Mouse (Mus musculus): ENCODE data around the gene Hk1. TPM values are rescaled to one million over a fixed set of nuclear protein-coding genes. Genes with fewer than 3 reads are reported as not detected.

Gene Hk1
- polyA plus RNA-seq, 1 experiment from 2014 or later = 67.5 TPM

DNA sequence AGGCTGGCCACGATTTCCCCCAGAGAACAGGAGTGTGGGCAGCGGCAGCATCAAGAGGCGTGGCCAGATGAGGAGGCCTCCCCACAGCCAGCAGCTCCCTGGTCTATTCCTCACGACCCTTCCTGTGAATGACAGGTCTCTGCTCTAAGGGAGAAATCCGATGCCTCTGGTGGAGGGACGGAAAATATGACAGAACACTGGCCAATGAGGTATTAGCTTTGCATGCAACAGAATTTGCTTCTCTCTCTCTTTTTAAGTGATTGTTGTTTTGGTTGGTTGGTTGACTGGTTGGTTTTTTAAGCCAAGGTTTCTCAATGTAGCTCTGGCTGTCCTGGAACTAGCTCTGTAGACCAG, 44.3 kb downstream of the Hk1 start:
- H3K27ac ChIP-seq (ENCODE audit: low read length) = no peak overlapping the region
- no peaks in the 10 kb centered on the region for H3K27me3 ChIP-seq (ENCODE audit: insufficient read depth, low read length)
- peaks cover 52% of the 10 kb centered on the region for H3K4me1 ChIP-seq (ENCODE audit: insufficient read depth, low read length)
- ATAC-seq (ENCODE audit: low FRiP score, low TSS enrichment) = no peak
- no peak overlapping the region for H3K9ac ChIP-seq (replicated peaks; ENCODE audit: low read length)
- H3K9me3 ChIP-seq (ENCODE audit: low read length) = no peaks in the 10 kb centered on the region
- H3K4me3 ChIP-seq (ENCODE audit: low read length) = no peak overlapping the region
- H3K36me3 ChIP-seq (ENCODE audit: insufficient read depth, low read length) = no peaks in the 10 kb centered on the region
- no peak overlapping the region for H3K4me2 ChIP-seq (replicated peaks; ENCODE audit: low read depth, low read length)
- 20% methylated on average over 6 of the region's 6 CpGs for WGBS

DNA sequence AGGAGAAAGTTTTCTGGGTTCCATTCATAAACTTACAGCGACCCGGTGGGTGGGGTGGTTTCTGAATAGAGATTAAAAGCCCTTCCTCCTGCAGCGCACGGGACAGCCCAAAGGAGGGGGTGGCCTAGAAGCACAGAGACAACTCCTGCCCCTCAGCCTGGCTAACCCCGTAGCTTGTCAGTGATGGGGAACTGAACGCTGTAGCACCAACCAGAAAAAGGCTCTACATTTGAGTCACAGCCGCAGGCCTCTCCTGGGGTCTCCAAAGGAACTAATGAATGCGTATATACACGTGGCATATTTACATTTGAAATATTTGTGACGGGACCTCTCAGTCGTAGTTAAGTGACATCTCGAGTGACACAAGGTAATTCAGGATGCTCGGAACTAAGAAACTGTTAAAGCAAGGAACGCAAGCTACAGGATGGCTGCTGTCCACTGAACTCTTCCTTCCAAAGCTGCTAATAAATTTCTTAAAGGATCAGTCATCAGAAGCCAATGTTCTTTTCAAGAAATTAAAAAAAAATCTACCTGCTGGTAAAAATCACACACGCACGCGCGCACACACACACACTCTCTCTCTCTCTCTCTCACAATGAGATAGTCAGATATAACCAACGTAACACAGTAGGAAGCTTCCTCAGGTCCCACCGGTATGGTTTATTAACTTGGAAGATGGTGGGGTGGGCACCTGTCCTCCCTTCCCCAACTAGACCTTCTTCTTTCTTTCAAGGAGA, 44.9 kb downstream of the Hk1 start:
- Histone ChIP-seq H3K4me2 (replicated peaks; ENCODE audit: low read depth, low read length) (no peak overlapping the region), H3K4me1 (ENCODE audit: insufficient read depth, low read length) (peaks cover 58% of the 10 kb centered on the region), H3K36me3 (ENCODE audit: insufficient read depth, low read length) (no peaks in the 10 kb centered on the region), H3K4me3 (ENCODE audit: low read length) (no peak overlapping the region), H3K27ac (ENCODE audit: low read length) (no peak overlapping the region), H3K9ac (replicated peaks; ENCODE audit: low read length) (no peak overlapping the region), H3K27me3 (ENCODE audit: insufficient read depth, low read length) (no peaks in the 10 kb centered on the region), H3K9me3 (ENCODE audit: low read length) (no peaks in the 10 kb centered on the region)
- no peak for ATAC-seq (ENCODE audit: low FRiP score, low TSS enrichment)
- 66% methylated on average over 20 of the region's 20 CpGs for WGBS

DNA sequence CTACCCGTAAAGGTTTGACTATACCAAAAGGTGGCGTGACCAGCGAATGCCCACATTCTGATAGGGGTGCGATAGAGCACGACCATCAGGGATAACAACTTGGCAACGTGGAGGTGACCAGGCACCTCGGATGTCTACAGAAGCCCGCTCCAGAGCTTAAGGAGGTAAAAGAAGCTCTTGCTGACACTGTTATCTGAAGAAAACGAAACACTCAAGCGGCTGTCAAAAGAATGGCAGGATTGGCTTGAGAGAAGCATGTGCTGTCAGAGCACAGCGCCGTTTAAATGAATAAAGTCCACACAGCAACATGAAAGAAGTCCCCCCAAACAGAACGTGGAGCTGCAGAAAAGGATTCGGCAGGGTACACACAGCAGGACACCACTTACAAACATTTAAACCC, 46.4 kb downstream of the Hk1 start:
- no peak for ATAC-seq (ENCODE audit: low FRiP score, low TSS enrichment)
- H3K36me3 ChIP-seq (ENCODE audit: insufficient read depth, low read length) = no peaks in the 10 kb centered on the region
- H3K4me1 ChIP-seq (ENCODE audit: insufficient read depth, low read length) = peaks cover 50% of the 10 kb centered on the region
- 84% methylated on average over 14 of the region's 14 CpGs for WGBS
- H3K4me3 ChIP-seq (ENCODE audit: low read length) = no peak overlapping the region
- no peak overlapping the region for H3K27ac ChIP-seq (ENCODE audit: low read length)
- no peaks in the 10 kb centered on the region for H3K27me3 ChIP-seq (ENCODE audit: insufficient read depth, low read length)
- H3K9me3 ChIP-seq (ENCODE audit: low read length) = no peaks in the 10 kb centered on the region
- no peak overlapping the region for H3K4me2 ChIP-seq (replicated peaks; ENCODE audit: low read depth, low read length)
- no peak overlapping the region for H3K9ac ChIP-seq (replicated peaks; ENCODE audit: low read length)

DNA sequence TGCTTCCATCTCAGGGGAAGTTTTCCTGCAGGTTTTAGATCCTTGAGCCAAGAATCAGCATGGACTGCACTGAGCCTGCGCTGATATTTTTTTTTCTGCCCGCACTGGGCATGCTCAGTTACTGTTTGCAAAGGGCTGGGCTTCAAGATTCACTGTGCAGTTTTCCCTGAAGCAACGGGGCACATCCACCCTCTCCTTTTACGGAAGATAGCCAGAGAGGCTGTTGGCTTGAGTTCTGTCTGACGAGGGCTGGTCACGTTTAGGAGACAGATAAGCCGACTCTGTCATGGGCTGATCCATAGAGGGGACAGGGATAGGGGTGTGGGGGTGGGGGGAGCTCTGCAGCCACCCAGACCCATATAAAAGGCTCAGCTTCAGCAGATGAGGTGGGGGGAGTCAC, 47.2 kb downstream of the Hk1 start:
- Histone ChIP-seq H3K4me1 (ENCODE audit: insufficient read depth, low read length) (peaks cover 49% of the 10 kb centered on the region), H3K4me3 (ENCODE audit: low read length) (no peak overlapping the region), H3K27me3 (ENCODE audit: insufficient read depth, low read length) (no peaks in the 10 kb centered on the region), H3K36me3 (ENCODE audit: insufficient read depth, low read length) (no peaks in the 10 kb centered on the region), H3K9ac (replicated peaks; ENCODE audit: low read length) (peak overlapping the region; percentile 10; the same call in 1 of the 2 replicates), H3K27ac (ENCODE audit: low read length) (peak overlapping the region; percentile 50; the same call in 1 of the 2 replicates), H3K9me3 (ENCODE audit: low read length) (no peaks in the 10 kb centered on the region), H3K4me2 (replicated peaks; ENCODE audit: low read depth, low read length) (peak overlapping the region; percentile 38)
- 25% methylated on average over 7 of the region's 7 CpGs for WGBS
- ATAC-seq (ENCODE audit: low FRiP score, low TSS enrichment) = peak; percentile 50

DNA sequence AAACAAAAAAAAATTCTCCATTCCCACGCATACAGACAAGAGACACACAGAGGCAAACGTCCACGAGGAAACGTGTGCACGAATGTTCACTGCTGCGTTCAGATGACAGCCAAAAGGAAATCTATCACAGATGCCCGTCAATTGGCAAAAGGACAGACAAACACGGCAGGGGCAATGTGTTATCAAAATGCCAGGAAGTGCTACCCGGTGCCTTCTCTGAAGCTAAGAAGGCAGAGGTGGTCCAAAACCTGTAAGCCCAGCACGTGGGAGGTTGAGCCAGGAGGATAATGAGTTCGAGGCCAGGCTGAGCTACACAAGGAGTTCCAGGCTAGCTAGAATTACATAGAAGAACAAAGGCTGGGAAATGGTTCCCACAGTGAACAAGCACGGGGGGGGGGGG, 47.9 kb downstream of the Hk1 start:
- Histone ChIP-seq H3K4me1 (ENCODE audit: insufficient read depth, low read length) (peaks cover 45% of the 10 kb centered on the region), H3K4me3 (ENCODE audit: low read length) (no peak overlapping the region), H3K36me3 (ENCODE audit: insufficient read depth, low read length) (no peaks in the 10 kb centered on the region), H3K27ac (ENCODE audit: low read length) (no peak overlapping the region), H3K9me3 (ENCODE audit: low read length) (no peaks in the 10 kb centered on the region), H3K27me3 (ENCODE audit: insufficient read depth, low read length) (no peaks in the 10 kb centered on the region), H3K9ac (replicated peaks; ENCODE audit: low read length) (no peak overlapping the region), H3K4me2 (replicated peaks; ENCODE audit: low read depth, low read length) (no peak overlapping the region)
- WGBS = 78% methylated on average over 12 of the region's 12 CpGs
- ATAC-seq (ENCODE audit: low FRiP score, low TSS enrichment) = no peak

DNA sequence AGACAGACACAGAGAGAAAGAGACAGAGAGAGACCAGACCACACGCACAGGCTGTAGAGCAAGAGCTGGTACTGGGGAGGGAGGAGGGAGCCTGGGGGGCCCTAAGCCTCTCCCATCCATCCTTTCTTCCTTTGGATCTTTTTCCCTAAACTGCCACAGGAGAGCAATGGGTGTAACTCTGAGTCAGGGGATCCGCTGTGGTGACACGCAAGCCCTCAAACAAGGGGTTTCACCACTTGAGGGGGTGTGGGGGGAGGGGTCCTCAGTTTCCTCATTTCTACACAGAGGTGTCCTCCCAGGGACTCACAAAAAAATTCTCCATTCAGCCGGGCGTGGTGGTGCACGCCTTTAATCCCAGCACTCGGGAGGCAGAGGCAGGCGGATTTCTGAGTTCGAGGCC, 48.4 kb downstream of the Hk1 start:
- no peak overlapping the region for H3K27ac ChIP-seq (ENCODE audit: low read length)
- H3K9ac ChIP-seq (replicated peaks; ENCODE audit: low read length) = no peak overlapping the region
- H3K27me3 ChIP-seq (ENCODE audit: insufficient read depth, low read length) = no peaks in the 10 kb centered on the region
- no peak for ATAC-seq (ENCODE audit: low FRiP score, low TSS enrichment)
- WGBS = 91% methylated on average over 8 of the region's 9 CpGs
- no peaks in the 10 kb centered on the region for H3K9me3 ChIP-seq (ENCODE audit: low read length)
- peaks cover 41% of the 10 kb centered on the region for H3K4me1 ChIP-seq (ENCODE audit: insufficient read depth, low read length)
- no peaks in the 10 kb centered on the region for H3K36me3 ChIP-seq (ENCODE audit: insufficient read depth, low read length)
- H3K4me3 ChIP-seq (ENCODE audit: low read length) = no peak overlapping the region
- no peak overlapping the region for H3K4me2 ChIP-seq (replicated peaks; ENCODE audit: low read depth, low read length)

DNA sequence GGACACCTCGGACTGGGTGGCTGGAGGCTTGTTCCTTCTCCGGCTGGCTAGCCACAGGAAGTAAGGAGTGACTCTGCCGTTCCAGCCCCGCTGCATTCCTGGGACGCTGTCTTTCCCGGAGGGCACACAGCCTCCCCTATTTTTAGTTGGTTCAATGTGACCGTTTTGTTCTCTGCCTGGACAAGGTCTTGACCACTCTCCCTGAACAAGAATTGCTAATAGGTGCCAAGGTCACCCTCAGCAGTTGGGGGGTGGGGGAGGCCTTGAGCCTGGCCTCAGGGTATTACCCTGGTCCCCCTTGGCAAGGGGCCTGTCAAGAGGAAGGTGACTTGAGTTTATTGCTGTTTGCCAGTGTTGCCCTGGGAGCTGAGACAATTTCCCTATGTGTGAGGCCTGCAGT, 49.9 kb downstream of the Hk1 start:
- Histone ChIP-seq H3K36me3 (ENCODE audit: insufficient read depth, low read length) (no peaks in the 10 kb centered on the region), H3K4me1 (ENCODE audit: insufficient read depth, low read length) (peaks cover 33% of the 10 kb centered on the region), H3K9ac (replicated peaks; ENCODE audit: low read length) (no peak overlapping the region), H3K27me3 (ENCODE audit: insufficient read depth, low read length) (no peaks in the 10 kb centered on the region), H3K27ac (ENCODE audit: low read length) (peak overlapping the region; percentile 73), H3K4me2 (replicated peaks; ENCODE audit: low read depth, low read length) (no peak overlapping the region), H3K9me3 (ENCODE audit: low read length) (no peaks in the 10 kb centered on the region), H3K4me3 (ENCODE audit: low read length) (no peak overlapping the region)
- peak; percentile 15; the same call in 1 of the 2 replicates for ATAC-seq (ENCODE audit: low FRiP score, low TSS enrichment)
- 26% methylated on average over 7 of the region's 7 CpGs for WGBS

DNA sequence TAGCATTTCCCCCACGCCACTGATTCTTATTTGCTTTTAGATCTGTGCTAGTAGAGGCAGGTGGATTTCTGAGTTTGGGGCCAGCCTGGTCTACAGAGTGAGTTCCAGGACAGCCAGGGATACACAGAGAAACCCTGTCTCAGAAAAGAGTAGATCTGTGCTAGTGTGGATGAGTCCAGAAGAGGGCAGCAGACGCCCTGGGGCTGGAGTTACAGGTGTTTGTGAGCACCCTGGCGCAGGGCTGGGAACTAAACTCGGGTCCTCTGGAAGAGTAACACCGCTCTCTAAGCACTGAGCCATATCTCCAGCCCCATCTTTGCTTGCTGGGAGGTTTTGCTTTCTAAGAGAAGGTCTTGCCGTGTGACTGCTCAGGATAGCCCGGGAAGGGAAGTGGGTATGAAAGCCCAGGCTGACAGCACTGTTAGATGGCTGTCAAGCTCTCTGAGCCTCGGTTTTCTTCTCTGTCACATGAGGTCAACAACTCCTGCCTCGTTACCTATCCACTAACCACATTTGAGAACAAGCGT, 50.8 kb downstream of the Hk1 start:
- Histone ChIP-seq H3K36me3 (ENCODE audit: insufficient read depth, low read length) (no peaks in the 10 kb centered on the region), H3K27ac (ENCODE audit: low read length) (no peak overlapping the region), H3K9me3 (ENCODE audit: low read length) (no peaks in the 10 kb centered on the region), H3K4me3 (ENCODE audit: low read length) (no peak overlapping the region), H3K27me3 (ENCODE audit: insufficient read depth, low read length) (no peaks in the 10 kb centered on the region), H3K9ac (replicated peaks; ENCODE audit: low read length) (no peak overlapping the region), H3K4me1 (ENCODE audit: insufficient read depth, low read length) (peaks cover 29% of the 10 kb centered on the region), H3K4me2 (replicated peaks; ENCODE audit: low read depth, low read length) (no peak overlapping the region)
- ATAC-seq (ENCODE audit: low FRiP score, low TSS enrichment) = no peak
- WGBS = 87% methylated on average over 10 of the region's 10 CpGs

DNA sequence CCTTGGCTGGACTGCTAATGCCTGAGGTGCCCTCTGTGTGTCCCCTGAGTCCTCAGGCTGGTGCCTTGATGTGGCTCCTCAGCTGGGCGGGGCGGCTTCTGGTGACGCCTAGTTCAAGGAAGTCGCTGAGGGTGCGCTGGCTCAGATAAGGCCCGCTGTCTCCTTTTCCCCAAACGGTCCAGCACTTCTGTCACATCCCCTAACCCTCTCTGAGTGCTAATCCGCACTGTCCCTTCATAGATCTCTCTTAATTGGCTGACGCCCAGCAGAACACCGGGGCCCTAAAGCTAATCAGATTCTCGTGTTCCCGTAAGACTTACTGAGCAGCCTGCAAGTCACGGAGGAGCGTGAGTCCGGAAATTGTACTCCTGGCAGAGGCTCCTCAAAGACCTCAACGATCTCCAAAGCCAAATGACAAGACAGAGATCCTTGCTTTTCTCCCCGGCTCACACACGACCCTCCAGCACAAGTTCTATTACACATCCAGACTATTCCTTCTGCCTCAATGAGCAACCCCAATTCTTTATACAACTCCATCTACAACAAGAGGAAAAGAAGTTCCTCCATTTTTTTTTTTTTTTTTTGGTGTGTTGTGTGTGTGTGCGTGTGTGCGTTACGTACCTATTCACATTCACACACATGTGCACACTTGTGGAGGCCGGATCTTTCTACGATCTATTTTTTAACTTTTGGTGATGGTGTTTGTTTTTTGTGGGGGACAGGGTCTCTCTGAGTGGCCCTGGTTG, 52.0 kb downstream of the Hk1 start:
- no peak for ATAC-seq (ENCODE audit: low FRiP score, low TSS enrichment)
- no peak overlapping the region for H3K4me3 ChIP-seq (ENCODE audit: low read length)

More for the DNA sequence above, 52.0 kb downstream of the Hk1 start:
- Histone ChIP-seq H3K36me3 (ENCODE audit: insufficient read depth, low read length) (no peaks in the 10 kb centered on the region), H3K4me2 (replicated peaks; ENCODE audit: low read depth, low read length) (peak overlapping the region; percentile 27; the same call in 1 of the 2 replicates), H3K27me3 (ENCODE audit: insufficient read depth, low read length) (no peaks in the 10 kb centered on the region), H3K27ac (ENCODE audit: low read length) (no peak overlapping the region), H3K9me3 (ENCODE audit: low read length) (no peaks in the 10 kb centered on the region), H3K9ac (replicated peaks; ENCODE audit: low read length) (no peak overlapping the region), H3K4me1 (ENCODE audit: insufficient read depth, low read length) (peaks cover 26% of the 10 kb centered on the region)
- 48% methylated on average over 23 of the region's 23 CpGs for WGBS
